Mouse (Mus musculus) adrenal gland, adult 18-20 months (tissue): ENCODE measurements around the gene Mup6. TPM values are rescaled to one million over a fixed set of nuclear protein-coding genes. Genes with fewer than 3 reads are reported as not detected.
"Not testable (repeated sequence)": the region's sequence is repeated elsewhere in the genome, so short reads cannot be mapped to it uniquely, and the experiment has no call there.

Experiments used
- DNase-seq, 2 experiments: peaks; one replicate each; pipeline ENCODE4 v3.0.0; 2021 to 2022; ENCODE audit warnings: low spot score in 2 of 2
- long read RNA-seq, 2 experiments: library from polyadenylated mRNA; stranded (forward); transcript quantifications; one replicate each; pipeline ENCODE4 v2.0.0; 2021
- total RNA-seq, 2 experiments: library from RNA; stranded (reverse); gene quantifications; 1 replicate in 1 of 2; 2 replicates in 1 of 2; pipeline ENCODE4 v1.2.3; 2021

Gene Mup6
- not detected for total RNA-seq
- long read RNA-seq, experiment 1, result 0 reads
- long read RNA-seq, experiment 2, result 0 reads

DNA sequence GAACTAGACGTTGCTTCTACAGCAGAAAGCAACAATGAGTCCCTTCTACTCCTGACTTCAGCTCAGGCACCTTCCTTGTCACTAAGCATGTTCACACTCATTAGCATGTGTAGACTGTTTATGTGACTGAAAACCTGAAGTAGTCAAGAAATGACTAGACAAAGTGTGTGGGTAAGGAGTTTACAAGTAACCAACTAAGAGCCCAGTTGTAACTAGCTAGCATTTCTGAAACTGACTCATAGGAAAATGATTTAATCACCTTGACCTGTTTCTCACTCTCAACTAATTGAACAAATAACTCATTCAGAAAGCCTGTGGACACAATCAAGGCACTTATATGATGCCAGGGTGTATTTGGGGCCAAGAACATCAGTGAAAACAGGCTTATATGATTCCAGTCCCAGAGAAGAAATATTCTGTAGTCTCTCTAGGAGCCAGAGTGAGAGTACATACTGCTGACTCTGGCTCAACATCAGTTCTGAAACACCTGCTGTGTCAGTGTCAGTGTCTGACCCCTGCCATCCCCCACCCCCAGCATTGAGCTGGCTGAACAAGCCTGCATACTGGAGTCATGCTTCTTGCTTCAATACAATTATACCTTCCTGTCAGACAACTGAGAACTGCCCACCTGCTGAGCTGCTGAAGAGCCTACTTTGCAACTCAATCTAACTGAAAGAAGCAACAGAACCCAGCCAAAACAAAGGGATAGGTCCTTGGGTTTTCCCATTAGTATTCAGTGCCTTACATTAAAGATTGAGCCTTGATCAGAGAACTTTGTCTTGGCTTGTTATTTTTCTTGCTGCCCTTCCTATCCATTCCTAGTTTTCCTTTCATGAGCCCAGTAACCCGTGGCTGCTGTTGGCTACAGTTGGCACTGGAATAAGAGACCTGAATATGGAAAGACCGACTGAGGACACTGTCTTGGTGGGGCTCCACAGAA lies at the start of gene Mup6:
Gene Mup6, plus strand, starts transcription at position 890 of the 940 bp plus-strand sequence.
- no peak for DNase-seq

DNA sequence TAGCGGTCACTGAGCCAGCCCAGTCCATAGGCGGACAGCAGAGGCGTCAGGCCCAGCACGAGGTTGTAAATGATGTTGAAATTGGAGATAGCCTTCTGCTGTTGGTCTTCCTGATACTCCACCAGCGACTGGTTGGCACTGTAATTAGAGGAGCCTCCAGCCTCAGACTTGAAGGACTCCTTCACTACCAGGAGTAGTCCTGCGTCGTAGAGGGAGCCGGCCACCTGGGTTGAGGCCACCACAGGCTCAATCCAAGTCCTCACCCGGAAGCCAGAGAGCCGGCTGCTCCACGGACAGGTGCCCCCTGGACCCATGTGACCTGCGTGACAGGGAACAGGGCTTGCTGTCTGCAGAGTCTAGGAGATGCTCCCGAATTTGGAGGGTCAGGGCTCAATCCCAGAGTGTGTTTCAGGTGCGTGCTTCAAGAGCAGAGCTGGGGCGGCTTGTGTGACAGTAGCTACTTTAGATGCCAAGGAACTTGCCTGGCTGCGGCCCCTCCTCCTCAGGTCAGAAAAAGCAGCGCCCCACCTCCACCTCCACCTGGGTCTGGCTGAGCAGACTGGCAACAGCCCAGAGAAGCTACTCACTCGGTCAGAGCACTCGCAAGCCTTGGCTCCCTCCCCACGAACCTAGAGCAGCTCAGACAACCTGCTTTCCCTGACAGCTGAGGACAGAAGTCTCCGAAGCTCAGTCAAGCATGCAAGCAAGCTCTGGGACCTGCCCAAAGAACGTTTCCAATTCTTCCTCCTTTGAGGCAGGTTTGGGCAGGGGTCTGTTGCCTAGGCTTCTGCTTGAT lies 49.3 kb upstream of the Mup6 start, which contains the start of gene Slc46a2:
Gene Slc46a2, minus strand, starts transcription at position 449 of the 796 bp plus-strand sequence.
- no peak for DNase-seq

DNA sequence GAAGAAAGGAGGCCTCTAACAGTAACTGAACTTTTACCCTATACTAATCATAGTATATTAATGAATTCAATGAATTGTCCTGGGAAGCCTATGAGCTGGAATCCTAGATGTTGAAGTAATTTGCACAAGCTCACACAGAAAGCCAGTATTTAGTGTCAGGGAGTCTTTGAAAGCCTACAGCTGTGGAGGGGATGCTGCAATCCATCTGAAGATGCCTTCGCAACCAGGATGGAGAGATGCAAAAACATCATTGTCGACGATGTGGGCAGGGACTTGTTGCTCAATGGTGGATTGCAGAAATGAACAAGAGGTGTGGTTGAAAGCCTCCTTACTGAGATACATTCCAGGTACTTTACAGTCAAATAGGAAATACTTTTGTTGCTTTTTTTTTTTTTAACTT lies 46.1 kb upstream of the Mup6 start:
- DNase-seq, result no peak

DNA sequence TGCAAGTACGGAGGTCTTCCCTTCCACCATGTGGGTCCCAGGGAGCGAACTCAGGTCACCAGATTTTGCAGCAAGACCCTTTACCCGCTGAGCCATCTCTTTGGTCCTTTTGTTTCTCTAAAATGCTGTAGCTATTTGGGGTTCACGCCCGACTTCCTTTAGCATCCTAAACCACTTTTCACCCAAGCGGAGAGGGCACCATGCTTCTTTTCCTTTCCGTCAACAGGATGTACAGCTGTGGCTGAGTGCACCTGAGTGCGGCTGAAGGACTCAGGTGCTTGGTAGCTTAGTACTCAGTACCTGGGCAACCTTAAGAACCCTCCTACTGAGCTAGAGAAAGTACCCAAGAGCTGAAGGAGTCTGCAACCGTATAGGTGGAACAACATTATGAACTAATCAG lies 39.0 kb upstream of the Mup6 start:
- DNase-seq, result no peak

DNA sequence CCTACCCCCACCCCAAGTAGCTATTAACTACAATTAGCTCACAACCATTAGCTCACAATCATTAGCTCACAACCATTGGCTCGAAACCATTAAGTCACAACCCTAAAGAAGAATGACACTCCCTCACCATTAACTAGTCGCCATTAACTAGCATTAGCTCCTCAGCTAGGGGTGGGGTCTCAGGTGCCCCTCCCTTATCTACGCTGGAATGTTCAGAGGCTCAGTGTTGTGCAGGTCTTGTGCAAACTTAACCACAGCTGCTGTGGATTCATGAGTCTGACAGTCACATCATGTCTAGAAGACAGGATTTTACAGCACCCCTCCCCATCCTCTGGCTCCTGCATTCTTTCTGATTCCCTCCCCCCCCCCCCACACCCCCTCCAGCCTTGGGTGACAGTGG lies 36.4 kb upstream of the Mup6 start:
- DNase-seq, result no peak

DNA sequence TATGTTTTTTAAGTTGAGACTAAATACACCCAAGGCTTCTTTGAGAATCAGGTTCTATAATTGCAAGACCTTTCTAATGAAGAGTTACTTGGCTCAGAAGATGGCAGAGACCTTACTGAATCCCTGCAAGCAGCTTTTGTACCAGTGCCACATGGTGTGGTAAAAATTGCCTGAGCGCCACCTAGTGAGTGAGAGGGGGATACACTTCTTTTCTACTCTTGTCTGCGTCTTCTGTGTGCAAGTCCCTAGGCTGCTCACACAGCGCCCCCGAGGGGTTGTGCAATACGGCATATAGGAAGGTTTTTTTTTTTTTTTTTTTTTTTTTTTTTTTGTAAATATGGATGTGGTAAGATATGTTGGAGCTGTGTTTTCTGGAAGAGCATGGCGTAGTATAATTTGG lies 35.7 kb upstream of the Mup6 start:
- peak; percentile 36 to 38 for DNase-seq

DNA sequence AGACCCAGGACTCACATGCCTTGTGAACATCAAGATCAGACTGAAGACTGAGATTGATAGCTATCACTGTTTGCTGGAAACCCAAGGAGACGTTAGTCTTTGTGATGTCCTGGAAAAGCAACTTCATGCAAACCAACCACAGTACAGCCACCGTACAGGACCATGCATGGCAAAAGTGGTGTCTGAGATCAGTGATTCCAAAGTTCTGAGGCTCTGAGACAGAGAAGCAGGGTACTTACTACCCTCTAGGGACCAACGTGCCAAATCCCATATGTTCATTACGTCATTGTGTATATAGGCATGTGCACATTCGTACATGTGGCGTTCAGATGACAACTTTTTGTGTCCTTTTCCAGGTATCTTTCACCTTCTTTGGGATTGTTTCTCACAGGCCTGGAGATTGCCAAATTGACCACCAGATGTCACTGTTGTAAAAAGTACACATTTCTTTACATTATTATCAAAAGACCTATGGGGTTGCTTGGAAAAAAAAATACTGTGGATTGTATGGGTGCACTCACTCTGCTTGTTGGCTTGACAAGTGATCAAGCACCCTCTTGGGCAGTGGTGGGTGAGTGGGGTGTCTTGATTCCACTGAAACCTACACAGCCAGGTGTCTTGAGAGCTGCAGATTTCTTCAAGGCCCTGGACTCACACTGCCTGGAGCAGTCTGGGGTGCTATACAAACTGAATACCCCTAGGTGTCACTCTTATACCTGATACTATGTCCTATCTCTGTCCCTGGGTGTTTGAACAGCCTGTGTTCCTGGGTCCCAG lies 31.4 kb upstream of the Mup6 start:
- no peak for DNase-seq

DNA sequence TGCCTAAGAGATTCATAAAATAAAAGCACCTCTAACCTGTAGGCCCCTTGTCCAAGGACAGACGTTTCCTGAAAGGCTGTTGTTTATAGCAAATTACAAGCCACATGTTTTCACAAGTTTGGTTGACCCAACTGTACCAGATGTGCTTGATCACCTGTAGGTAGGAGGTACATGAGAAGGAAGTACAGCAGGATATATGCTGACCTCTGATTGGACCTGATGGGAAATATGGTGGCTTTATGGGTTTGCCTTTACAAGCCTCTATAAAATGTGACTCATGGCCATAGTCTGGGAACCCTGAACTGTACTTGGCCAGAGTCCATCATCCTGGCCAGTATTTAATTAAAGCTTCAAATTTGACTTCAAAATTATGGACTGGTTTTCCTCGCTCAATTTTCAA lies 26.6 kb upstream of the Mup6 start:
- no peak for DNase-seq

DNA sequence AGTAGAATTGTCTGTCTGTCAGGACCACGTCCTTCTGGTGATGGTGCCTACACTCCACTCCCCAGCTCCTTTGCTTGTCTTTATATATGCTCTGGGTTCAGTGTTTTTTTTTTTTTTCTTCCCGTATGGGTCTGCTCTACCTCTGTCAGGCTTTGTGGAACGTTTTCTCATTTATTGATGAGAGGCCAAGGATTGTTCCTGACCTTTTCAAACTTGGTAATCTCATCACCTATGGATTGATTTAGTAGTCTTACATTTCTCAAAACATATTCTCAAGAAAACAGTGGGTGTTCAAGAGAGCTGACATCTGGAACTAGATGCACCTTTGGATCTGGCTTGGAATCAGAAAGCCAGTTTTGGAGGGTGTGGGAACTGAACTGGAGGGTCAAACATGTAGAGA lies 3.5 kb upstream of the Mup6 start, which contains the start of gene Mup4:
Gene Mup4, minus strand, starts transcription at position 101 of the 400 bp plus-strand sequence.
- no peak for DNase-seq

DNA sequence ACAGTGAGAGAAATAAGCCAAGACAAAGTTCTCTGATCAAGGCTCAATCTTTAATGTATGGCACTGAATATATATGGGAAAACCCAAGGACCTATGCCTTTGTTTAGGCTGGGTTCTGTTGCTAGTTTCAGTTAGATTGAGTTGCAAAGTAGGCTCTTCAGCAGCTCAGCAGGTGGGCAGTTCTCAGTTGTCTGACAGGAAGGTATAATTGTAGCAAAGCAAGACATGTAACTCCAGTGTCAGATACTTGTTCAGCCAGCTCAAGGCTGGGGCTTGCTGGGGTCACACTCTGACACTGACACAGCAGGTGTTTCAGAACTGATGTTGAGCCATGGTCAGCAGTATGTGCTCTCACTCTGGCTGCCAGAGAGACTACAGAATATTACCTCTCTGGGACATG lies 33.8 kb downstream of the Mup6 start:
- not testable (repeated sequence) for DNase-seq

DNA sequence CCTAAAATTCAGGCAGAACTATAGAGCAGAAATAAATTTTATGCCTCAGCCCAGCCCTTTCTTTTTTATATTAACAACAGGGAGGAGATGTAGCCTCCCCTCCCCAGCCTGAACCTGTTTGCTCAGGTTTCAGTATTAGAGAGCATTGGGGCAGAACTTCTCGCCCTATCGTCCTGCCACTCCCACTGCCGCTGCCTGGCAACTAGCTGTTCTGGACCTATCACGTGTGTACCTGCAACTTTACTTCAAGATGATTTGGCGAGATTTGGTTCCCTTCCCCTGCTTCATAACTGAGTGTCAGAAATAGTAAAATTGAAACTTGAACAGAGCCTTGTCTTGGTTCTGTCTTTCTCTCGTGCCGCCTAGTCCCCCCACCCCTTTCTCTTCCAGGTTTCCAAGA lies 56.0 kb downstream of the Mup6 start:
- not testable (repeated sequence) for DNase-seq

DNA sequence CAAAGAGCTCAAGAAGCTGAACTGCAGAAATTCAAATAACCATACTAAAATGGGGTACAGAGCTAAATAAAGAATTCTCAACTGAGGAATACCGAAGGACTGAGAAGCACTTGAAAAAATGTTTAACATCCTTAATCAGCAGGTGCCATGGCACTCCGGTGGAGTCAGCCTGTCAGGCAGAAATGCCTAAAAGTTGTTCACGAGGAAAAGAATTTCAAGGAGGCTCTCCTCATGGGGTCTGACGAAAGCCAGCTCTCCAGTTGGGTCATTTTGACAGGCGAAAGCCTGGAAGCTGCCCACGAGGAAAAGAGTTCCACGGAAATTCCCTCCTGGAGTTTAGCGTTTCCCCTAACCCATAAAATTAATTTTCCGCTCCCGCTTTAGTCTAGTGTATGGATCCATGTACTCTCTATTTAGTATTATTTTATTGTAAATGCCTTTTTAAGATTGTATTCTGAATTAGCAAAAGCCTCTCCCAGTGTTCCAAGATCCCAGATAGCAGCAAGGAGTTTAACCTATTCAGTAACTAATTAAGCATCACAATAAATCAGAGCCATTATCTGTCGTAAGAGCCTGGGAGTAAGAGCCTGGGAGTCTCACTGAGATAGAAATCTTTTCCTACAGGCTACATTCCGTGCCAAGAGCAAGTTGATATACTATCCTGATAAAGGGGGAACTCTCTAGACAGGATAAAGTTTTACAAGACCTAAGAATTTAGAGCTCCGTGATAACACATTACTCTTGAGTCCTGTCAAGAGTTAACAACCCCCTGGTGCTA lies 65.4 kb downstream of the Mup6 start:
- not testable (repeated sequence) for DNase-seq

Other genes starting within 250 kb of the Mup6 start
- 10 to 100 TPM; 17.5 to 17.6 TPM for gene Inip, start 162.7 kb upstream of the Mup6 start, total RNA-seq
- gene Snx30, start 158.5 kb upstream of the Mup6 start, total RNA-seq, result 1 to 10 TPM; 4.1 to 5.1 TPM
- gene Slc46a2, start 49.2 kb upstream of the Mup6 start, total RNA-seq, result not detected
- not detected for gene Mup4, start 3.6 kb upstream of the Mup6 start, total RNA-seq
- not detected for gene Mup7, start 106.2 kb downstream of the Mup6 start, total RNA-seq
- gene Mup2, start 190.0 kb downstream of the Mup6 start, total RNA-seq, result under 1 TPM in 1 of 2 experiments, not detected in 1; 0.40 TPM